Mouse (Mus musculus) kidney, adult 10 weeks (tissue): ENCODE data around the gene Crhr2. TPM values are rescaled to one million over a fixed set of nuclear protein-coding genes. Genes with fewer than 3 reads are reported as not detected.

Experiments
- polyA plus RNA-seq: library from polyadenylated mRNA; stranded (reverse); fragments of 350-450 nt; fragmentation: Illumina TruSeq; extraction: RNeasy Lipid Tissue Mini Kit (QIAGEN cat#74804); gene quantifications from one replicate; pipeline ENCODE4 v1.2.3, GENCODE M21; 2014; ENCODE audit warnings: low read depth, low replicate concordance

The Crhr2 gene
- not detected for polyA plus RNA-seq

DNA sequence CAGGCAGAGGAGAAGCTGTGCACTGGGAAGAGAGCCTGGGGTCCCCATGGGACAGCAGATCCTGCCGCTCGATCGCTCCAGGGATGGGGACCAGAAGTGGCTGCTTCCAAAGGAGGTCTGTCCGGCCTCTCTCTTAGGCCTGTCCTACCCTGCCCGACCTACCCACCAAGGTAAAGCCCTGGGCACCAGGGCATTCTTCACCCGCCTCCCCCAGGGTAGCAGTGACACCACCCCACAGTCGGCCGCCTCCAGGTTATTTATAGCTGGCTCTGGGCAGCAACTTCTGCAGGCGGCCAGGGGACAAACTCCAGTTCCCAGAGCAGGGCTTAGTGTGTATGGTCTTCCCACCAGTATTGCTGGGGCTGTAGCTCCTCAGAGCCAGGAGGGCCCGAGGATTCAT, at the start of gene Crhr2:
TSS of gene Crhr2 (minus strand) at position 223 of the 400 bp plus-strand sequence.

DNA sequence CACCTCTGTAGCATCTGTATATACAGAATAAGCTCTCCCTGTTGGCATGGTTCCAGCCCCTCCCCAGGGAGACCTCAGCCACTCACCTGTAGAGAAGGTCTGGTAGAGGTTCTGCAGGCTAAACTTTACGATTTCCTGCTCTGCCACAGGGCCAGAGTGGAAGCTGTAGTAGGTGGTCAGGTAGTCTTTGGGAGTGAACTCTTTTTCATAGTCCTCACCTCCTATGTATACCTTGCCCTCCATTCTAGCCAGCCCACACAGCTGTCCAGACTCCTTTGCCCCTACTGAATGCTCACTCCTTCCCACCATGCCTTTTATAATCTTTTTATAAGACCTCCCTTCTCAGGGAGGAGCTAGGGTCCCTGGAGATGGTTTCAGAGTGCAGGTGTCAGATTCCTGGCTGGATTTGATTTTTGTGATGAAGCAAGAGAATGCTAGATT, 41.9 kb upstream of the Crhr2 start, which contains the start of gene Inmt:
TSS of gene Inmt (minus strand) at position 303 of the 441 bp plus-strand sequence.

Other genes with a start within 250 kb of the Crhr2 start
- gene Nod1, start 160.4 kb downstream of the Crhr2 start, polyA plus RNA-seq, result 6.2 TPM
- 165 TPM for gene Ggct, start 140.1 kb downstream of the Crhr2 start, polyA plus RNA-seq
- 94.5 TPM for gene Gars, start 95.0 kb downstream of the Crhr2 start, polyA plus RNA-seq
- gene Inmt, start 42.0 kb upstream of the Crhr2 start, polyA plus RNA-seq, result 58.6 TPM
- gene Mindy4, start 70.4 kb upstream of the Crhr2 start, polyA plus RNA-seq, result 4.6 TPM
- 121 TPM for gene Aqp1, start 203.4 kb upstream of the Crhr2 start, polyA plus RNA-seq
- not detected for gene Ghrhr, start 243.3 kb upstream of the Crhr2 start, polyA plus RNA-seq